Mouse (Mus musculus) hindbrain, embryonic 11.5 days (tissue): Measurements from ENCODE around the gene Ttyh3. TPM values are rescaled to one million over a fixed set of nuclear protein-coding genes. Genes with fewer than 3 reads are reported as not detected.

Source experiments
- ATAC-seq: fragments of 200-750 bp; cut with Nextera tagmentation; 2 replicates; pipeline ENCODE4 v1.8.0; 2017; ENCODE audit warnings: mild to moderate bottlenecking, moderate TSS enrichment, moderate library complexity; ENCODE audit not compliant: low FRiP score
- DNase-seq: peaks from one replicate; pipeline ENCODE4 v3.0.0-alpha.2; 2015; ENCODE audit warnings: low spot score
- H3K27ac ChIP-seq: fragments of 300-500 bp; sonication (generic); 2 replicates; pipeline ENCODE4 v1.5.1; 2014; ENCODE audit warnings: mild to moderate bottlenecking, low read depth, low read length
- H3K27me3 ChIP-seq: fragments of 300-500 bp; sonication (generic); 2 replicates; pipeline ENCODE4 v1.6.1; 2014; ENCODE audit warnings: mild to moderate bottlenecking, low read length, moderate library complexity, mixed read lengths; ENCODE audit not compliant: control insufficient read depth, insufficient read depth
- H3K36me3 ChIP-seq: fragments of 300-500 bp; sonication (generic); 2 replicates; pipeline ENCODE4 v1.6.1; 2014; ENCODE audit warnings: mild to moderate bottlenecking, low read length, moderate library complexity, mixed read lengths; ENCODE audit not compliant: control insufficient read depth, insufficient read depth
- H3K4me1 ChIP-seq: fragments of 300-500 bp; sonication (generic); replicated peaks from 2 replicates; pipeline ENCODE4 v1.6.1; 2014; ENCODE audit warnings: low read length, mixed read lengths; ENCODE audit not compliant: control insufficient read depth, insufficient read depth
- H3K4me2 ChIP-seq: fragments of 300-500 bp; sonication (generic); replicated peaks from 2 replicates; pipeline ENCODE4 v1.6.1; 2014; ENCODE audit warnings: mild to moderate bottlenecking, low read depth, low read length
- H3K4me3 ChIP-seq: fragments of 300-500 bp; sonication (generic); 2 replicates; pipeline ENCODE4 v1.5.1; 2014; ENCODE audit warnings: low read depth, low read length
- H3K9ac ChIP-seq: fragments of 300-500 bp; sonication (generic); 2 replicates; pipeline ENCODE4 v1.6.1; 2014; ENCODE audit warnings: low read depth, low read length
- H3K9me3 ChIP-seq: fragments of 300-500 bp; sonication (generic); 2 replicates; pipeline ENCODE4 v1.6.1; 2016; ENCODE audit warnings: low read length; ENCODE audit not compliant: control insufficient read depth
- WGBS: fragments of 180-500 bp; shearing (Covaris S2); extraction: QIAGEN DNeasy Blood & Tissue Kit; methylation state at CpG from one replicate; pipeline ENCODE4 v1.1.7; 2014; 5-methylcytosine and 5-hydroxymethylcytosine counted together
- polyA plus RNA-seq: library from polyadenylated mRNA; unstranded; fragments of >200 nt; fragmentation: Nextera tagmentation; extraction: Ambion mirVana; gene quantifications from 2 replicates; pipeline ENCODE4 v1.2.1, GENCODE M21; 2014

The Ttyh3 gene
- polyA plus RNA-seq, 1 experiment from 2014 or later, result 53.1 TPM

GRCm38 (mm10) chr5:140619895-140620736 is 28.7 kb downstream of the Ttyh3 start:
- peak overlapping the region; percentile 17; the same call in 1 of the 2 replicates for H3K27ac ChIP-seq
- H3K36me3 ChIP-seq, result 0 out of 2 replicates have a peak, but pooled peaks cover 3% of the 10 kb centered on the region
- 57% methylated on average over 7 of the region's 7 CpGs for WGBS

GRCm38 (mm10) chr5:140619151-140619771 is 29.6 kb downstream of the Ttyh3 start:
- peak; percentile 91 for DNase-seq
- Histone ChIP-seq H3K9me3 (no peaks in the 10 kb centered on the region), H3K27ac (peak overlapping the region; percentile 17; the same call in 1 of the 2 replicates), H3K27me3 (no peaks in the 10 kb centered on the region), H3K4me3 (no peak overlapping the region), H3K4me1 (no peaks in the 10 kb centered on the region), H3K4me2 (no peak overlapping the region), H3K36me3 (peaks cover 7% of the 10 kb centered on the region; the same call in 1 of the 2 replicates), H3K9ac (no peak overlapping the region)
- 22% methylated on average over 6 of the region's 6 CpGs for WGBS
- ATAC-seq, result peak; percentile 58

More at GRCm38 (mm10) chr5:140619895-140620736, 28.7 kb downstream of the Ttyh3 start:
- Histone ChIP-seq H3K4me2 (no peak overlapping the region), H3K4me3 (no peak overlapping the region), H3K9me3 (no peaks in the 10 kb centered on the region), H3K27me3 (no peaks in the 10 kb centered on the region), H3K4me1 (no peaks in the 10 kb centered on the region), H3K9ac (no peak overlapping the region)
- ATAC-seq (peak; percentile 46), DNase-seq (peak; percentile 54)

GRCm38 (mm10) chr5:140617714-140618113 is 31.1 kb downstream of the Ttyh3 start:
- no peak overlapping the region for H3K4me3 ChIP-seq
- ATAC-seq, result no peak
- no peak for DNase-seq
- H3K36me3 ChIP-seq, result peaks cover 15% of the 10 kb centered on the region
- H3K9me3 ChIP-seq, result no peaks in the 10 kb centered on the region
- H3K4me1 ChIP-seq, result no peaks in the 10 kb centered on the region; the same call in 1 of the 2 replicates
- H3K9ac ChIP-seq, result no peak overlapping the region
- no peak overlapping the region for H3K4me2 ChIP-seq
- H3K27ac ChIP-seq, result no peak overlapping the region
- 76% methylated on average over 5 of the region's 5 CpGs for WGBS
- no peaks in the 10 kb centered on the region for H3K27me3 ChIP-seq

GRCm38 (mm10) chr5:140616691-140617090 is 32.1 kb downstream of the Ttyh3 start:
- Histone ChIP-seq H3K4me1 (peaks cover 7% of the 10 kb centered on the region), H3K4me2 (no peak overlapping the region), H3K36me3 (peaks cover 15% of the 10 kb centered on the region), H3K4me3 (no peak overlapping the region), H3K27ac (0 out of 2 replicates have a peak overlapping the region, but pooled peaks have one; percentile 19), H3K9me3 (no peaks in the 10 kb centered on the region), H3K9ac (no peak overlapping the region), H3K27me3 (no peaks in the 10 kb centered on the region)
- WGBS, result 71% methylated on average over 9 of the region's 9 CpGs
- DNase-seq, result no peak
- ATAC-seq, result no peak

- WGBS, result 77% methylated on average over 6 of the region's 6 CpGs
- H3K4me1 ChIP-seq, result peaks cover 13% of the 10 kb centered on the region
- no peaks in the 10 kb centered on the region for H3K27me3 ChIP-seq
- no peak overlapping the region for H3K9ac ChIP-seq
- peaks cover 15% of the 10 kb centered on the region for H3K36me3 ChIP-seq
- H3K4me3 ChIP-seq, result no peak overlapping the region
- H3K9me3 ChIP-seq, result no peaks in the 10 kb centered on the region
- no peak for DNase-seq
- no peak overlapping the region for H3K27ac ChIP-seq
- no peak overlapping the region for H3K4me2 ChIP-seq
- no peak for ATAC-seq
Observed at GRCm38 (mm10) chr5:140616110-140616503, 32.7 kb downstream of the Ttyh3 start.

- no peak for ATAC-seq
- no peak for DNase-seq
- peaks cover 16% of the 10 kb centered on the region for H3K4me1 ChIP-seq
- H3K36me3 ChIP-seq, result peaks cover 15% of the 10 kb centered on the region
- 85% methylated on average over 10 of the region's 10 CpGs for WGBS
- H3K27ac ChIP-seq, result no peak overlapping the region
- H3K27me3 ChIP-seq, result no peaks in the 10 kb centered on the region
- H3K4me2 ChIP-seq, result no peak overlapping the region
- H3K9me3 ChIP-seq, result no peaks in the 10 kb centered on the region
- no peak overlapping the region for H3K9ac ChIP-seq
- no peak overlapping the region for H3K4me3 ChIP-seq
Observed at GRCm38 (mm10) chr5:140615321-140616109, 33.3 kb downstream of the Ttyh3 start.

- Histone ChIP-seq H3K9me3 (no peaks in the 10 kb centered on the region), H3K4me3 (no peak overlapping the region), H3K27ac (no peak overlapping the region), H3K36me3 (peaks cover 15% of the 10 kb centered on the region), H3K9ac (no peak overlapping the region), H3K4me2 (no peak overlapping the region), H3K27me3 (no peaks in the 10 kb centered on the region), H3K4me1 (peaks cover 19% of the 10 kb centered on the region)
- 91% methylated on average over 4 of the region's 4 CpGs for WGBS
- ATAC-seq, result no peak
- DNase-seq, result no peak
Observed at GRCm38 (mm10) chr5:140614837-140615236, 34.0 kb downstream of the Ttyh3 start.

- DNase-seq (no peak), ATAC-seq (no peak)
- Histone ChIP-seq H3K9ac (no peak overlapping the region), H3K36me3 (peaks cover 15% of the 10 kb centered on the region), H3K4me2 (no peak overlapping the region), H3K27me3 (no peaks in the 10 kb centered on the region), H3K4me1 (peaks cover 19% of the 10 kb centered on the region), H3K9me3 (no peaks in the 10 kb centered on the region), H3K27ac (0 out of 2 replicates have a peak overlapping the region, but pooled peaks have one; percentile 20), H3K4me3 (no peak overlapping the region)
- WGBS, result 94% methylated on average over 10 of the region's 10 CpGs
Observed at GRCm38 (mm10) chr5:140614141-140614540, 34.7 kb downstream of the Ttyh3 start.
